Mouse (Mus musculus) right cerebral cortex, adult 2 months (tissue): ENCODE data around the gene Gm266.
"Not testable (repeated sequence)": the region's sequence is repeated elsewhere in the genome, so short reads cannot be mapped to it uniquely, and the experiment has no call there.

ENCODE experiments used
- DNase-seq, 2 experiments: peaks; one replicate each; pipeline ENCODE4 v3.0.0; 2021 to 2022; ENCODE audit warnings: low spot score in 2 of 2

The Gm266 gene

DNA sequence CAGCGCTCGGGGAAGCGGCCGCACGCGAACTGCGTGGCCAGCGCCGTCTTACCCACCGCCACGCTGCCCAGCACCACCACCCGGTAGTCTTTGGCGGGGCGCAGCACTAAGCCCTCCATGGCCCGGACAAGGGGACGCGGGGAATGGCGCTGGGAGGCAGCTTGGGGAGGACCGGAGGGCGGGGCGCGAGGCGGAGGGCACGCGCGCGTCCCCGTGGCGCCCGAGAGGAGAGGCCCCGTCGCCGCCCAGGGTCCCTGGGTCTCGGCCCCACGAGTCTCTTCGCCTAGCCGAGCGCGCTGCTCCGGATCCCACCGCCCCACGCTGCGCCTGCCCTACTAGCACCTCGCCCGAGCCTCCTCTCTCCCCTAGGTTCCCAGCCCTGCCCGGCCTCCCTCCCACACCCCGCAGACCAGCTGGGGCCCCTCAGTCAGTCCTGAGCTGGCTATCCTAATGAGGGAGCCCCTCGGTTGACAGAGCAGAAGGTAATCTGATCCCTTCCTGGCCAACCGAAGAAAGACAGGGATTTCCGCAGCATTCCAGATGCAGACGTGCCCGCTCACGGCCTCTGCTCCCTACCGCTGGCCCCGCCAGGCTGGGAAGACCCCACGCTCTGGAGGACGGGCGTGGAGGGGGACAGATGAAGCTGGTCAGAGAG is at the start of gene Gm266:
TSS of gene Gm266 (minus strand) at position 172 of the 655 bp plus-strand sequence.
- DNase-seq: no peak

GRCm38 (mm10) chr12:111535281-111535680 is 49.7 kb upstream of the Gm266 start:
- no peak for DNase-seq

GRCm38 (mm10) chr12:111533096-111533794 is 47.6 kb upstream of the Gm266 start:
- DNase-seq: peak; percentile 37 to 52

GRCm38 (mm10) chr12:111529192-111529591 is 43.6 kb upstream of the Gm266 start:
- no peak for DNase-seq

- DNase-seq: peak; percentile 64 to 76
Observed at GRCm38 (mm10) chr12:111527643-111528281, 42.1 kb upstream of the Gm266 start.

- no peak for DNase-seq
Observed at GRCm38 (mm10) chr12:111524883-111525282, 39.3 kb upstream of the Gm266 start.

- DNase-seq: no peak
Observed at GRCm38 (mm10) chr12:111524469-111524868, 38.8 kb upstream of the Gm266 start.

- no peak for DNase-seq
Observed at GRCm38 (mm10) chr12:111520994-111521393, 35.4 kb upstream of the Gm266 start.

DNA sequence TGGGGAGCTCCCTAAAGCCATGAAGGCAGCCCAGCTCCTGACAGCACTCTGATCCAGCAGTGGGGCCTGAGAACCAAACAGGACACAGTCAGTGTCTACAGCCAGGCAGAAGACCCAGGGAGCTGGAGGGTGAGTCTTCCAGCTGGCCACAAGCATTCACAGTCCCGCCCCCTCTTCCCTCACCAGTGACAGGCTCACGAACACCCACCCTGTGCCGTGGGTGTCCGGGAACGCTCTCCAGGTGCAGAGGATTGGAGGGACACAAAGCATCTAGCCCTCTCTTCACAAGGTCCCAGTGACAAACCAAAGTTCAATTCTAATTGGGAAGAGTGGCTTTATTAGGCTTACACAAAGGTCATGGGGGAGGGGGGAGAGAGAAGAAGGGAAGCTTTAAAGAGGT is 34.2 kb upstream of the Gm266 start:
- DNase-seq: peak in 1 of 2 experiments; percentile 31

GRCm38 (mm10) chr12:111518391-111518790 is 32.8 kb upstream of the Gm266 start:
- no peak for DNase-seq

DNA sequence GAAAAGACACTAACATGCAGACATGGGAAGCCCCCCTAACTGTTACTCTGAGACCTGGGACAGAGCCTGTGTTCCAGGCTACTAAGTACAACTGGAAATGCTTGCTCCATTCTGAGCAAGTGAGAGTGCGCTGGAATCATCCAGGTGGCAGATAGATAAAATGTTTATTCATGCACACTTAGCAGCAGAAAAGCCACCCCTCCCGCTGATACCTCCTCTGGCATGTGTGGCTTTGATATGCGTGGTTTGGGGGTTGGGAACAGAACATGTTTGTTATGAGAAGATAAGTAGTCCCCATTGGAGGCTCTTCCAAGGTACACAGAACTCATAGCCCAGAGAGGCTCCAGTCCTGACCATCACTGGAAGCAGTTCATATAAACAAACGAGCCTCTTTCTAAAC is 32.3 kb upstream of the Gm266 start:
- no peak for DNase-seq

GRCm38 (mm10) chr12:111516826-111517225 is 31.2 kb upstream of the Gm266 start:
- DNase-seq: peak in 1 of 2 experiments; percentile 29

GRCm38 (mm10) chr12:111515920-111516319 is 30.3 kb upstream of the Gm266 start:
- DNase-seq: no peak

GRCm38 (mm10) chr12:111514874-111515649 is 29.4 kb upstream of the Gm266 start:
- no peak for DNase-seq

- no peak for DNase-seq
Observed at GRCm38 (mm10) chr12:111514231-111514792, 28.7 kb upstream of the Gm266 start.

DNA sequence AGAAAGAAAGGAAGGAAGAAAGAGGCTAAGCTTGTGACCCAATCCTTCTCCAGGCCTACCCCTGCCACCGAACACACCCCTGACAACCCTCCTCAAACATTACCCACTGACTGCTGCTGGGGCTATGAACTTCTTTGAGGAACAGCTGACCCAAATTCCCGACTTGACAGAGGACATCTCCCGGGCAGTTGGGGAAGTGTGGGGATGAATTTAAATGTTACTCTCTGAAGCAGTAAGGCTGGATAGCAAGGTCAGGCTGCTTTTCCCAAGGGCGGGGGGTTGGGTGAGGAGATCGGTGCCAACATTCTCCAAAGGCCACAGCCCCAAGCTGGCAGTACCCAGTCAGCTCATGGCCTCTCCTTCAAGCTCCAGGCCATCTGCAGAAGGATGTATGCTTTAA is 28.1 kb upstream of the Gm266 start:
- no peak for DNase-seq

- DNase-seq: no peak
Observed at GRCm38 (mm10) chr12:111512572-111513063, 27.0 kb upstream of the Gm266 start.

GRCm38 (mm10) chr12:111508438-111508837 is 22.8 kb upstream of the Gm266 start:
- DNase-seq: not testable (repeated sequence)

GRCm38 (mm10) chr12:111507962-111508361 is 22.3 kb upstream of the Gm266 start:
- no peak for DNase-seq

GRCm38 (mm10) chr12:111507001-111507400 is 21.4 kb upstream of the Gm266 start:
- DNase-seq: no peak

- peak; percentile 95 to 99 for DNase-seq
Observed at GRCm38 (mm10) chr12:111504904-111505303, 19.3 kb upstream of the Gm266 start.

DNA sequence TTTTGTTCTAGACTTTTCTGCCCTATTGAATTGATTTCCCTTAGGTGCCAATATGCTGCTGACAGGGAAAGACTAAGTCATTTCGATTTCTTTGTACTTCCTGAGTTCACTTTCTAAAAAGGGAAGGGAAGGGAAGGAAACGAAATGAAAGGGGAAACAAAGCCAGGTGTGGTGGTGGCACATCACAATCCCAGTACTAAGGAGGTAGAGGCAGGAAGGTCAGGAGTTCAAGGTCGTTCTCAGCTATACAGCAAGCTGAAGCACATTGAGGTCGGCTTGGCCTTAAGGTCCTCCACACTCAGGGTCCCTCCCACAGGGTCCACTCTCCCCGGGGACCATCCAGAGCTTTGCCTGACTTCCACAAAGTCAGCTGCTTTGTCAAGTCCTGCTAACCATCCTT is 17.9 kb upstream of the Gm266 start:
- no peak for DNase-seq
